Mouse (Mus musculus) forebrain, postnatal 0 days (tissue): ENCODE measurements around the gene Reep6. TPM values are rescaled to one million over a fixed set of nuclear protein-coding genes. Genes with fewer than 3 reads are reported as not detected.

Experiments
- ATAC-seq: fragments of 200-750 bp; cut with Nextera tagmentation; 2 replicates; pipeline ENCODE4 v1.8.0; 2017; ENCODE audit warnings: mild to moderate bottlenecking, moderate library complexity
- DNase-seq: peaks from one replicate; pipeline ENCODE4 v3.0.0-alpha.2; 2015
- H3K27ac ChIP-seq: fragments of 300-500 bp; sonication (generic); 2 replicates; pipeline ENCODE4 v1.5.1; 2014; ENCODE audit warnings: low read depth, mild to moderate bottlenecking, antibody characterized with exemption, low read length, moderate library complexity, mixed read lengths
- H3K27me3 ChIP-seq: fragments of 300-500 bp; sonication (generic); 2 replicates; pipeline ENCODE4 v1.6.1; 2014; ENCODE audit warnings: mild to moderate bottlenecking, low read length, mixed read lengths; ENCODE audit not compliant: insufficient read depth
- H3K36me3 ChIP-seq: fragments of 300-500 bp; sonication (generic); 2 replicates; pipeline ENCODE4 v1.6.1; 2014; ENCODE audit warnings: mild to moderate bottlenecking, moderate library complexity; ENCODE audit not compliant: insufficient read depth
- H3K4me1 ChIP-seq: fragments of 300-500 bp; sonication (generic); 2 replicates; pipeline ENCODE4 v1.6.1; 2014; ENCODE audit warnings: antibody characterized with exemption; ENCODE audit not compliant: insufficient read depth
- H3K4me2 ChIP-seq: fragments of 300-500 bp; sonication (generic); 2 replicates; pipeline ENCODE4 v1.6.1; 2014; ENCODE audit warnings: low read depth, mild to moderate bottlenecking, moderate library complexity
- H3K4me3 ChIP-seq: fragments of 300-500 bp; sonication (generic); 2 replicates; pipeline ENCODE4 v1.5.1; 2014; ENCODE audit warnings: low read depth, low read length, mixed read lengths
- H3K9ac ChIP-seq: fragments of 300-500 bp; sonication (generic); 2 replicates; pipeline ENCODE4 v1.6.1; 2014; ENCODE audit warnings: mild to moderate bottlenecking
- H3K9me3 ChIP-seq: fragments of 300-500 bp; sonication (generic); 2 replicates; pipeline ENCODE4 v1.6.1; 2016; ENCODE audit warnings: low read length
- CTCF ChIP-seq: sonication (generic); IDR thresholded peaks from 2 replicates; pipeline ENCODE4 v1.5.1; 2016; ENCODE audit warnings: antibody characterized with exemption, control low read depth, low read depth
- WGBS: fragments of 180-500 bp; shearing (Covaris S2); extraction: QIAGEN DNeasy Blood & Tissue Kit; methylation state at CpG from one replicate; pipeline ENCODE4 v1.1.7; 2014; 5-methylcytosine and 5-hydroxymethylcytosine counted together
- polyA plus RNA-seq: library from polyadenylated mRNA; unstranded; fragments of >200 nt; fragmentation: Nextera tagmentation; extraction: Ambion mirVana; gene quantifications from 2 replicates; pipeline ENCODE4 v1.2.1, GENCODE M21; 2015
- total RNA-seq: library from RNA; depleted of rRNA; stranded (reverse); fragments of >200 nt; gene quantifications from 2 replicates; pipeline ENCODE4 v1.2.3, GENCODE M21; 2014

The Reep6 gene
- total and polyA plus RNA-seq, 2 experiments from 2014 or later: 1.8 to 6.4 TPM

DNA sequence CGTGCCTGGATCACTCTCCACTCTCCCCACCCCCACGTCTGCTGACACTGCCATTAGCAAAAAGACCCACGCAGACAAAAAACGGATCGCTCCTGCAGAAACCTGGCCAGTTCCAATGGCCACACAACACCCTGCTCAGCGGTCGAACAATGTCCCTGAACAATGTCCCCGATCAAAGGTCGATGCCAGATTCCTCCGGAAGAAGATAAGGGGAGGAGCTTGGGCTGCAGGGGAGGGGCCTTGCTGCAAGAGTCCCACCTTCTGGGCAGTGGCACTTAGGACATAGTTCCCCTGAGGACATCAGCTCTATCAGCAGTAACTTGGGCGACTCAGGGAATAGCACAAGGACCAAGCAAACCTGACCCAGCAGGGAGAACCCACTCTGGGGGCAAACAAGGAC lies 22.1 kb downstream of the Reep6 start:
- no peak for ATAC-seq
- H3K9ac ChIP-seq: no peak overlapping the region
- WGBS: 22% methylated on average over 11 of the region's 11 CpGs

DNA sequence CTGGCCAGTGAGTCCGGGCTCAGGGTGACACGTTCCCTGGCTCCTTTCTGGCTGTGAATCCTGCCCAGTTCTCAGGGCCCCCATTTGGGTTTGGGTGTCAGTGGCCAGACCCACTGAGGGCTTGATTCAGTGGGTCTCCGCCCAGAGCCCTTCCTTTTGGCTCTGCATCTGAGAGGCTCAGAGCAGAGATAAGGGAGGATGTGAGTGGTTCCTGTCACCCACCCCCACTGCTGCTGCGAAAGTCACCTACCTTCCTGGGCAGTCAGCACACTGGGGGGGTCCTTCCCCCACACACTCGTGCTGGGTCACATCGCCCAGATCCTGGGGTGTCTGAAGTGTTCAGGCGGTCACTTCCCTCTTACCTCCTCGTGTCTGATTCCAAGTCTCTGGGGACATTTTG lies 23.0 kb downstream of the Reep6 start:
- Histone ChIP-seq H3K9ac (no peak overlapping the region), H3K4me2 (no peak overlapping the region), H3K27ac (no peak overlapping the region), H3K9me3 (no peaks in the 10 kb centered on the region), H3K36me3 (no peaks in the 10 kb centered on the region), H3K27me3 (peaks cover 68% of the 10 kb centered on the region), H3K4me3 (no peak overlapping the region), H3K4me1 (no peaks in the 10 kb centered on the region)
- TF ChIP-seq CTCF: no peak
- whole genome bisulfite sequencing: 70% methylated on average over 8 of the region's 8 CpGs
- ATAC-seq (no peak), DNase-seq (no peak)

More for the DNA sequence above, 22.1 kb downstream of the Reep6 start:
- TF ChIP-seq CTCF: no peak
- H3K27ac ChIP-seq: no peak overlapping the region
- H3K36me3 ChIP-seq: no peaks in the 10 kb centered on the region
- H3K4me1 ChIP-seq: no peaks in the 10 kb centered on the region
- no peak overlapping the region for H3K4me2 ChIP-seq
- H3K9me3 ChIP-seq: no peaks in the 10 kb centered on the region
- peaks cover 67% of the 10 kb centered on the region for H3K27me3 ChIP-seq
- H3K4me3 ChIP-seq: no peak overlapping the region
- no peak for DNase-seq

DNA sequence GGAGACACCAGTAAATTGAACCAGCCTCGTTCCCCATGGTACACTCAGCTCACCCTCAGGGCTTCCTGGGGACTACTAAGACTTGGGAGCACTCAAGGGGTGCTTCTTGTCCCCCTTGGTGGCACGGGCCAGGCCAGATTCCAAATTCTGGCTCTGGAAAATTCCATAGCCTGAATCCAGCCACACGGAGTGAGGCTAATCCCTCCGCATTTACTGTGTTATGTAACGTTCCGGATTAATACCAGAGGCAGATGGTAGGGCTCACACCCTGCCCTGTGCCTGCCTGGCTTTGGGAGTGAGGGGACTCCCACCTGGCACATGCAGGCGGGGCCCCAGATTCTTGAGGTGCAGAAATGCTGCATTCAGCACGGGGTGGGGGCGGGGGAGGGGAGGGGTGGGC lies 25.7 kb downstream of the Reep6 start:
- H3K4me2 ChIP-seq: no peak overlapping the region
- no peak overlapping the region for H3K9ac ChIP-seq
- no peak overlapping the region for H3K4me3 ChIP-seq
- H3K9me3 ChIP-seq: no peaks in the 10 kb centered on the region
- peaks cover 64% of the 10 kb centered on the region for H3K27me3 ChIP-seq
- no peaks in the 10 kb centered on the region for H3K36me3 ChIP-seq
- ATAC-seq (no peak), DNase-seq (no peak)
- H3K4me1 ChIP-seq: no peaks in the 10 kb centered on the region
- TF ChIP-seq CTCF: no peak
- H3K27ac ChIP-seq: no peak overlapping the region
- WGBS: 8% methylated on average over 9 of the region's 9 CpGs

DNA sequence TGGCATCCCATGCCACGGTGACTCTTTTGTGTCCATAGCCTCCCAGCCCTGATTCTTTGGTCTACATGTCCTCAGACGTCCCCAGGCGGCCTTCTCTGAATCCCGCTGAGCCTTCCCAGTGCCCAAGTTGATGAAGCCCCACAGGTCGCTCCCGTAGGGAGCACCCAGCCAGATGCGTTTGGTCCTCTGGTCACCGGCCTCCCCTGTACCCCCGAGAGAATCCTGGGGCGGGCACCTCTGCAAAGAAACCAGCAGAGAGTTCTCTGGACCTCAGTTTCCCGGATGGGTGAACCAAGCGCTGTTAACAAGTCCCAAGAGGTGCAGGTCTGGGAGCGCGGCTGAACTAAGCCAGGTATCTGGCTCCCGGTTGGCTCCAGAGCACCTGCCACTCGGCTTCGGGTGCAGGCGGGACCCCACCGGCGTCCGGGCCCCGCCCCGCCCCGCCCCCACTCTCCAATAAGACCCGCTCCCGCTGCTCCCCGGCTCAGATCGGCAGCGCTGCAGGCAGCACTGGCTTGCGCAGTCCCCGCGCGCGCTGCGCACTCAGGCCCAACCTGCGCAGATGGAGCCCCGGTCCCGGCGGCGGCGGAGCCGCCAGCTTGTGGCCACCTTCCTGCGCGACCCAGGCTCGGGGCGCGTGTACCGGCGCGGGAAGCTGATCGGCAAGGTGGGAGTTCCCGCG lies 26.4 kb downstream of the Reep6 start, which contains the start of gene Plk5:
Plk5 (plus strand) TSS at position 459 of the 682 bp plus-strand sequence.
- peaks cover 57% of the 10 kb centered on the region for H3K27me3 ChIP-seq
- peak within 1 kb of the TSS; percentile 33; the same call in 1 of the 2 replicates for H3K9ac ChIP-seq
- no peaks in the 10 kb centered on the region for H3K9me3 ChIP-seq
- H3K36me3 ChIP-seq: no peaks in the 10 kb centered on the region
- ATAC-seq (peak; percentile 44; the same call in 1 of the 2 replicates), DNase-seq (no peak)
- no peak within 1 kb of the TSS for H3K27ac ChIP-seq
- TF ChIP-seq CTCF: no peak
- WGBS: 2% methylated on average over 49 of the region's 53 CpGs
- H3K4me2 ChIP-seq: peak within 1 kb of the TSS; percentile 71
- H3K4me1 ChIP-seq: no peaks in the 10 kb centered on the region
- peak within 1 kb of the TSS; percentile 40 for H3K4me3 ChIP-seq

DNA sequence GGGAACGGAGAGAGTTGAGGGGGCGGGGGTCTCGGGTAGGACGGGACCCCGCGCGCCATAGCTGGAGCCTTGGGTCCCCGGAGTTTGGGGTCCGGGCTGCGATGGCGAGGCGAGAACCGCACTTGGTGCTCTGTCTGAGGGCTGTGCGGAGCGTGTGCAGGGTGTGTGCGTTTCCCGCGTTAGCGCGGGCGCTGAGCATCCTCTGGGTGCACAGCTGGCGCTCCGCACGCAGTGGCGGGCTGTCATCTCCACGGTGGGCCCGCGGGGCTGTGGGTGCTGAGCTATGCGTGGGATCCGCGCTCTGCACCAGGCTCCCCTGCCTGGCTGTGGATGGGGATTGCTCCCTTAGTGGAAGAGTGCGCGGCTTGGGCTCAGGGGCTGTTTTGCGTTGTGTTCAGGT lies 27.0 kb downstream of the Reep6 start:
- no peaks in the 10 kb centered on the region for H3K36me3 ChIP-seq
- WGBS: 4% methylated on average over 32 of the region's 34 CpGs
- no peaks in the 10 kb centered on the region for H3K4me1 ChIP-seq
- peak overlapping the region; percentile 33; the same call in 1 of the 2 replicates for H3K9ac ChIP-seq
- peak; percentile 60 for ATAC-seq
- no peak for TF ChIP-seq CTCF
- peak overlapping the region; percentile 40 for H3K4me3 ChIP-seq
- peaks cover 55% of the 10 kb centered on the region for H3K27me3 ChIP-seq
- DNase-seq: no peak
- H3K4me2 ChIP-seq: peak overlapping the region; percentile 71
- no peak overlapping the region for H3K27ac ChIP-seq
- H3K9me3 ChIP-seq: no peaks in the 10 kb centered on the region

DNA sequence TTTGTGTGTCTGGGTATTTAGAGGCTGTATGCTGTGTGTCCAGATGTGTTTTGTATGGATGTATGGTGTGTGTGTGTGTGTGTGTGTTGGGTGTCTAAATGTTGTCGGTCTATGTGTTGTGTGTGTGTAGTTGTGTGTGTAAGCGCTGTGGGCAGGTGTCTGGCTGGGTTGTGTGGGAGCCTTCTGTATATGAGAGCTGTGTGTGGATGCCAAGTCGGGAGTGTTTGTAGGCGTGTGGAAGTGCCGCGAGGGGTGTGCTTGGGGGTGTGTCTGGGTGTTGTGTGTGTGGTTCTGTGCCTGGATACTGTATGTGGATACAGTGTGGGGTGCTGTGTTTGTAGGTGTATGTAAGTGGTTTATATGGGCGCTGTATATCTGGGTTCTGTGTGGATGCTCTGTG lies 27.6 kb downstream of the Reep6 start:
- DNase-seq: no peak
- Histone ChIP-seq H3K4me2 (peak overlapping the region; percentile 71), H3K9me3 (no peaks in the 10 kb centered on the region), H3K27ac (no peak overlapping the region), H3K9ac (no peak overlapping the region), H3K36me3 (no peaks in the 10 kb centered on the region), H3K4me1 (no peaks in the 10 kb centered on the region), H3K4me3 (peak overlapping the region; percentile 40), H3K27me3 (peaks cover 49% of the 10 kb centered on the region)
- peak; percentile 16; the same call in 1 of the 2 replicates for ATAC-seq
- no peak for TF ChIP-seq CTCF
- WGBS: 32% methylated on average over 7 of the region's 7 CpGs

DNA sequence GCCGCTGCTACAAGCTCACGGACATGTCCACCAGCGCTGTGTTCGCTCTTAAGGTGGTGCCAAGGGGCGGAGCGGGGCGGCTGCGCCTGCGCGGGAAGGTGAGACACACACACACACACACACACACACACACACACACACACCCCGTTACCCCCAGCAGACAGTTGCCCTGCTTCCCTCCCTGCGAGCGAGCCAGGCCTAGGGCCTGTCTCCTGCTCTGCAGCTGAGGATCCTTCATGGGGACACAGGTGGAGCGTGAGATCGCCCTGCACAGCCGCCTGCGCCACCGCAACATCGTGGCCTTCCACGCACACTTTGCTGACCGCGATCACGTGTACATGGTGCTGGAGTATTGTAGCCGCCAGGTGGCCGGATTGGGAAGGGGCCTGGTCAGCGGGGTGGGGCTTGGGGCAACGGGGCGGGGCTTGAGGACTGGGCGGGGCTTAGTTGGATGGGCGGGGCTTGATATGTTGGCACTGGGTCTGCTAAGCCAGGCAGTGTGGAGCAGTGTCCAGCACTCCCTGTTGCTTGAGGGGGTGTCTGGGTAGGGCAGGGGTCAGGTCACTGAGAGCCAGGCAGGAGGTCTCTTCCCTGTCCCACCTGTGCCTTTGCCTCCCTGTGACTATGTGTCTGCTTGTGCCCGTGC lies 28.4 kb downstream of the Reep6 start:
- Histone ChIP-seq H3K4me1 (no peaks in the 10 kb centered on the region), H3K27me3 (peaks cover 42% of the 10 kb centered on the region), H3K9me3 (no peaks in the 10 kb centered on the region), H3K36me3 (no peaks in the 10 kb centered on the region), H3K9ac (peak overlapping the region; percentile 43; the same call in 1 of the 2 replicates), H3K4me3 (peak overlapping the region; percentile 32), H3K27ac (no peak overlapping the region), H3K4me2 (peak overlapping the region; percentile 71)
- DNase-seq (peak; percentile 63), ATAC-seq (peak; percentile 58)
- 6% methylated on average over 29 of the region's 31 CpGs for WGBS
- peak; percentile 40; the same call in 1 of the 2 replicates for TF ChIP-seq CTCF
